Mouse (Mus musculus) kidney, embryonic 14.5 days (tissue): ENCODE measurements around the gene Fstl4. TPM values are rescaled to one million over a fixed set of nuclear protein-coding genes. Genes with fewer than 3 reads are reported as not detected.

ENCODE experiments used
- ATAC-seq: fragments of 200-750 bp; cut with Nextera tagmentation; 2 replicates; pipeline ENCODE4 v1.8.0; 2017; ENCODE audit warnings: moderate number of reproducible peaks, mild to moderate bottlenecking, moderate TSS enrichment, moderate library complexity; ENCODE audit not compliant: low FRiP score, low TSS enrichment
- H3K27ac ChIP-seq: fragments of 300-500 bp; sonication (generic); 2 replicates; pipeline ENCODE4 v1.5.1; 2014; ENCODE audit warnings: low read depth, mild to moderate bottlenecking, low read length, moderate library complexity, mixed read lengths
- H3K27me3 ChIP-seq: fragments of 300-500 bp; sonication (generic); 2 replicates; pipeline ENCODE4 v1.6.1; 2014; ENCODE audit warnings: mild to moderate bottlenecking, low read length; ENCODE audit not compliant: control insufficient read depth, insufficient read depth
- H3K36me3 ChIP-seq: fragments of 300-500 bp; sonication (generic); 2 replicates; pipeline ENCODE4 v1.6.1; 2014; ENCODE audit warnings: low read length, mixed read lengths; ENCODE audit not compliant: control insufficient read depth, insufficient read depth
- H3K4me1 ChIP-seq: fragments of 300-500 bp; sonication (generic); 2 replicates; pipeline ENCODE4 v1.6.1; 2014; ENCODE audit warnings: low read length, mixed read lengths; ENCODE audit not compliant: control insufficient read depth, insufficient read depth
- H3K4me2 ChIP-seq: fragments of 300-500 bp; sonication (generic); replicated peaks from 2 replicates; pipeline ENCODE4 v1.6.1; 2014; ENCODE audit warnings: low read depth, mild to moderate bottlenecking, low read length
- H3K4me3 ChIP-seq: fragments of 300-500 bp; sonication (generic); 2 replicates; pipeline ENCODE4 v1.5.1; 2014; ENCODE audit warnings: mild to moderate bottlenecking, low read length
- H3K9ac ChIP-seq: fragments of 300-500 bp; sonication (generic); 2 replicates; pipeline ENCODE4 v1.6.1; 2014; ENCODE audit warnings: low read depth, mild to moderate bottlenecking, low read length, moderate library complexity
- H3K9me3 ChIP-seq: fragments of 300-500 bp; sonication (generic); 2 replicates; pipeline ENCODE4 v1.6.1; 2016; ENCODE audit warnings: low read length; ENCODE audit not compliant: control insufficient read depth
- WGBS: fragments of 180-500 bp; shearing (Covaris S2); extraction: QIAGEN DNeasy Blood & Tissue Kit; methylation state at CpG from one replicate; pipeline ENCODE4 v1.1.7; 2014; 5-methylcytosine and 5-hydroxymethylcytosine counted together
- polyA plus RNA-seq: library from polyadenylated mRNA; unstranded; fragments of >200 nt; fragmentation: Nextera tagmentation; extraction: Ambion mirVana; gene quantifications from 2 replicates; pipeline ENCODE4 v1.2.1, GENCODE M21; 2014

The Fstl4 gene
- polyA plus RNA-seq, 1 experiment from 2014 or later, result 1.6 TPM

DNA sequence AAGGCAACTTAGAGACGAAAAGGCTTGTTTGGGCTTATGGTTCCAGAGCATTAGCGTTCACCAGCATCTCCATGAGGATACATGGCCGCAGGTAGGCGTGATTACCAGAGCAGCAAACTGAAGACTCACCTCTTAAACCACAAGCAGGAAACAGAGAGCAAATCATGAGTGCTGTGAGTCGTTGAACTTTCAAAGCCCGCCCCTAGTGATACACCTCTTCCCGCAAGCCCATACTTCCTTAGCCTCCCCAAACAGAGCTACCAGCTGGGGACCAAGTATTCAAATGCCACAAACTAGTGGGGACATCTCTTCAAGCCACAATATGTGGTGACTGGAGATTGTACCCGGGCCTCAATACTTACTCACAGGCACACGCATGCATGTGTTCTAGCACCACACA, 332.4 kb downstream of the Fstl4 start:
- ATAC-seq, result no peak
- H3K27ac ChIP-seq, result no peak overlapping the region
- no peaks in the 10 kb centered on the region for H3K4me1 ChIP-seq
- H3K9ac ChIP-seq, result no peak overlapping the region
- 83% methylated on average over 9 of the region's 9 CpGs for WGBS
- no peak overlapping the region for H3K4me3 ChIP-seq
- no peaks in the 10 kb centered on the region for H3K36me3 ChIP-seq
- no peaks in the 10 kb centered on the region for H3K27me3 ChIP-seq
- H3K4me2 ChIP-seq, result no peak overlapping the region
- H3K9me3 ChIP-seq, result no peaks in the 10 kb centered on the region

DNA sequence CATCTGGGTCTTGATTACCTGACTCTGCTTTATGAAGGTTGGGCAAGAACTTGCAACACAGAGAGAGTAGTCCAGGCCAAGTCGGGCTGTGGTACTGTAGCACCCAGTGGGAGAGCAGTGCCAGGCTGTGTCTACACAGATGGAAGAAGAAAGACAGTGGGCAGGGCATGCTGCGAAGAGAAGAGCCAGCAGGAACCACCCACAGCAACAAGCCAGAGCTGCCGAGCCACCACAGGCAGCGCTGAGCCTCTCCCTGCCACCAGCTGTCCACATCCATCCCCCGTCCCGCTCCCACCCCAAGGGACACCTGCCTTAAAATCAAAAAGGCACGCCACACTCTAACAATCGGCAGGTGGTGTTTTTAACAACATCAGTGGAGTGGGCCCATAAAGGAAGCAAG, 332.9 kb downstream of the Fstl4 start:
- 0 out of 2 replicates have a peak, but pooled peaks cover 3% of the 10 kb centered on the region for H3K4me1 ChIP-seq
- WGBS, result 79% methylated on average over 8 of the region's 8 CpGs

DNA sequence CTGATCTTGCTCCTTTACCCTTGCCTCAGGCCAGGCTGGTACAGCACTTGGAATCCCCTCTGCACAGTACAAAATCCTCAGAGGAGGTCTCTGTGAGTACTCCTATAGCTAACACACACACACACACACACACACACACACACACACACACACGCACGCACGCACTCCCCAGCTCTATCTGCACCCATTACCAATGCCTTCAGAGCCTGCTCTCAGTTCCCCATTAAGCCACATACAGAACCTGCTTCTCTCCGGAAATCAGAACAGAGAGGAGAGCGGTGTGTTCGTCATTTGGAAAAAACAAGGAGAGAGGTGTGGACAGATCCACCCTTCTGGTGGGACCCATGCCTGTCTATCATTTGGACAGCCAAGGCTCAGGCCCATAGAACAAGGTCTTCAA, 333.4 kb downstream of the Fstl4 start:
- Histone ChIP-seq H3K4me2 (no peak overlapping the region), H3K9me3 (no peaks in the 10 kb centered on the region), H3K36me3 (no peaks in the 10 kb centered on the region), H3K9ac (no peak overlapping the region), H3K4me3 (no peak overlapping the region), H3K4me1 (0 out of 2 replicates have a peak, but pooled peaks cover 5% of the 10 kb centered on the region), H3K27me3 (no peaks in the 10 kb centered on the region), H3K27ac (no peak overlapping the region)
- 91% methylated on average over 6 of the region's 6 CpGs for WGBS
- ATAC-seq, result no peak

More for the DNA sequence above, 332.9 kb downstream of the Fstl4 start:
- no peak overlapping the region for H3K9ac ChIP-seq
- ATAC-seq, result no peak
- no peak overlapping the region for H3K4me2 ChIP-seq
- H3K27me3 ChIP-seq, result no peaks in the 10 kb centered on the region
- H3K27ac ChIP-seq, result no peak overlapping the region
- no peak overlapping the region for H3K4me3 ChIP-seq
- no peaks in the 10 kb centered on the region for H3K9me3 ChIP-seq
- no peaks in the 10 kb centered on the region for H3K36me3 ChIP-seq

DNA sequence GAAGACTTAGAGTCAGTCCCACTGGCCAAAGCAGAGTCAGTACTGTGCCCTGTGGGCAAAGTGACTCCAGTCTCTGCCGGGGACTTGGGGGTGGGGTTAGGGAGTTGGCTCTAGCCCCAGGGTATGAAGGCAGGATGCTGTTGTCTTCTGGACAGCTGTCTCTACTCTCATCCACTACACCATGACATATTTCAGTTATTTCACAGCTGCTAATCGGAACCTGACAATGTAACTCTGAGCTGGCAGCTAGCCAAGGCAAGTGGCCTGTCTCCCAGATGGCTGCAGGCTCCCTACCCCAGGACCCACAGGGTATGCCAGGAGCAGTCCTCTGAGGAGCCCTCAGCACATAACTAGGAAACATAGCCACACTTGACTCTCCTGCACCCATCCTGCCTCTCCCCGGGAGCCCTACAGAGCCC, 334.4 kb downstream of the Fstl4 start:
- 0 out of 2 replicates have a peak, but pooled peaks cover 5% of the 10 kb centered on the region for H3K4me1 ChIP-seq
- H3K4me3 ChIP-seq, result no peak overlapping the region
- no peak overlapping the region for H3K9ac ChIP-seq
- 54% methylated on average over 3 of the region's 3 CpGs for WGBS
- H3K36me3 ChIP-seq, result no peaks in the 10 kb centered on the region
- no peak overlapping the region for H3K27ac ChIP-seq
- no peak overlapping the region for H3K4me2 ChIP-seq
- H3K27me3 ChIP-seq, result no peaks in the 10 kb centered on the region
- ATAC-seq, result no peak
- no peaks in the 10 kb centered on the region for H3K9me3 ChIP-seq

DNA sequence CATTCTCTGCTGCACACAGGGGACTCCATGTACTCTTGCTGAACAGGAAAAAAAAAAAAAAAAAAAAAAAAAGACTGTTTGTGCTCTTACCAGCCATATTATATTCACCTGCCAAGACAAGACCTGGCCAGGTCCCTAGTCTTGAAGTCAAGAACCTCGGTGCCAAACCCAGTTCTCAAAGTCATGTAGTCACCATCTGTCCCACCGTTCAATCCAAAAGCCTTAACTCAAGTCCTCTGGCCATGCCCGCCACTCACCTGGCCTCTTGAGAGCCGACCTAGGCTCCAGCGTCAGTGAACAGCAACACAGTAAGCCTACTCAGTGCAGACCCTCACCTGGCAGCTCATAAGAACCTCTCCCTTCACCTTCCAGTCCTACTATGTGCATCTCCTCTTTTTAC, 334.9 kb downstream of the Fstl4 start:
- Histone ChIP-seq H3K4me2 (no peak overlapping the region), H3K4me1 (0 out of 2 replicates have a peak, but pooled peaks cover 5% of the 10 kb centered on the region), H3K9me3 (no peaks in the 10 kb centered on the region), H3K27me3 (no peaks in the 10 kb centered on the region), H3K36me3 (no peaks in the 10 kb centered on the region), H3K9ac (no peak overlapping the region), H3K4me3 (no peak overlapping the region), H3K27ac (no peak overlapping the region)
- 87% methylated on average over 5 of the region's 5 CpGs for WGBS
- ATAC-seq, result no peak

DNA sequence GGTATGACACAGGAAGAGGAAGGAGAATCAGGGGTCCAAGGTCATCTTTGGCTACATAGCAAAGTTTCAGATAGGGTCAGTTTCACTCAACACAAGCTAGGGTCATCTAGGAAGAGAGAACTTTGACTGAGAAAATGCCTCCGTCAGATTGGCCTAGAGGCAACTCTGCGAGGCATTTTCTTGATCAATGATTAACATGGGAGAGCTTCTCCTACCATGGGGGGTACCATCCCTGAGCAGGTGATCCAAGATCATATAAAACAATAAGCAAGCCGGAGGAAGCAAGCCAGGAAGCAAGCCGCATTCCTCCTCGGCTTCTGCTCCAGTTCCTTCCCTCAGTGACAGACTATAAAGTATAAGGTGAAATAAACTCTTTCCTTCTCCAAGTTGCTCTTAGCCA, 337.3 kb downstream of the Fstl4 start:
- 0 out of 2 replicates have a peak, but pooled peaks cover 5% of the 10 kb centered on the region for H3K4me1 ChIP-seq
- no peaks in the 10 kb centered on the region for H3K36me3 ChIP-seq
- H3K4me2 ChIP-seq, result no peak overlapping the region
- WGBS, result 59% methylated on average over 5 of the region's 5 CpGs
- no peak for ATAC-seq
- no peak overlapping the region for H3K4me3 ChIP-seq
- no peak overlapping the region for H3K9ac ChIP-seq
- H3K27ac ChIP-seq, result no peak overlapping the region
- no peaks in the 10 kb centered on the region for H3K27me3 ChIP-seq
- no peaks in the 10 kb centered on the region for H3K9me3 ChIP-seq

DNA sequence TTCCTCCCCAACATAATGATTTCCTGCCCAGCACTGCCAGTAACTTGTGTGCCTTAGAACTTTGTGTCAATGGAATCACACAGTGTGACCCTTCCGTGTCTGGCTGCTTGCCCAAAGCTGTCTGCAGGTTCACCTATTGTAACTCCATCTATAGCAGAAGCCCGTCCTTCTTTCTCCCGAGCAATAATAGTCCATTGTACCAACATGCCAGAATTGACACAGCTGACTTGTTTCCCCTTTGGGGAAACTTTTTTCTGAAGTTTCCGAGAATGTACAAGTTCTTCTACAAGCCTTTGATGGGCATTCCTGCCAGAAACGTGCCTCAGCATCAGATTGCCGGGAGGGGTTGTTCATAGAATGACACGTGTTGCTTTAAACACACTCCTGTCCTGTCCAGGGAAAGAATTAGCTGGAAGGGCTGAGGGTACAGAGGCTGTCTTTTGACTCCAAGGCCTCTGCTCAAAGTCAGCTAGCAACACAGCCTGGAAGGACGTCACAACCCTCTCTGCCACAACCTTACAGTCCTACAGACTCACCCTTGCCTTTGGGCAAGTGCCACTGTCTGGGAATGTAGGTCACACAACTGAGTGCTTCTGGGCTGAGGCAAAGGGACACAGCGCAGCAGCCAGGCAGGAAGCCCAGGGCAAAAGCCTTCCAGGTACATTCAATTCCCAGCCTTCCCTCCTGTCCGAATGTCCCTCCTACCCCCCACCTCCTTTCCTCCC, 339.3 kb downstream of the Fstl4 start:
- Histone ChIP-seq H3K4me3 (no peak overlapping the region), H3K4me2 (no peak overlapping the region), H3K27me3 (no peaks in the 10 kb centered on the region), H3K9ac (no peak overlapping the region), H3K4me1 (0 out of 2 replicates have a peak, but pooled peaks cover 5% of the 10 kb centered on the region), H3K36me3 (no peaks in the 10 kb centered on the region), H3K27ac (no peak overlapping the region; the same call in 1 of the 2 replicates), H3K9me3 (no peaks in the 10 kb centered on the region)
- 51% methylated on average over 10 of the region's 10 CpGs for WGBS
- ATAC-seq, result no peak

DNA sequence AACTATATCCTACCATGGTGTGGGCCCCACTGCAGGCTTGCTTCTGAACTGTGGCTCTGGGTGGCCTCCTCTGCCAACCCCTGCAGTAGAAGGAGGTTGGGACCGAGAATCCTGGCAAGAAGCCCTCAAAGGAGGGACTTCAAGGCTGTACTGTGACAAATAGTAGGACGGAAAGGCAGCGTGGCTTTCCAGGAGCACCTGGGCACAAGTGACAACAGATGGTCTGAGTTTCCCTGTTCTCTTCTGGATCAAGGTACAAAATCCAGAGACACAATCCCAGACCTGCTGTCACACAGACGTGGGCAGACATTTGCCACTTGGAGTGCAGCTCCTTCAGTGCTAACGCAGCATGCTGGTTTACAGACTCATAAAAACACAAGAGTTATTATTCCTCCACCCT, 343.3 kb downstream of the Fstl4 start:
- WGBS, result 64% methylated on average over 5 of the region's 5 CpGs
- H3K4me1 ChIP-seq, result peaks cover 5% of the 10 kb centered on the region; the same call in 1 of the 2 replicates

DNA sequence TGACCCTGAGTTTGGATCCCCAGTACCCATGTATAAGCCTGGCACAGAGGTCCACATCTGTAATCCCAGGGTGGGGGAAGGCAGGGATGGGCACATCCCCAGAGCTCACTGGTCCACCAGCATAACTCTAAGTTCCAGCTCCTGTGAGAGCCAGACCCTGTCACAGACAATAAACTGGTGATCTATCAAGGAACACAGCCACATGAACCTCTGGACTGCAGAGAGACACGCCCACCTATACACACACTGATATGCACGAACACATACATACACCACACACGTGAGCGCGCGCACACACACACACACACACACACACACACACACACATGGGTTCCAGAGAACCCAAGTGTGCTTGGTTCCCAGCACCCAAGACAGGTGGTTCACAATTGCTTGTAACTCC, 344.4 kb downstream of the Fstl4 start:
- no peak overlapping the region for H3K4me3 ChIP-seq
- H3K9ac ChIP-seq, result no peak overlapping the region
- no peaks in the 10 kb centered on the region for H3K36me3 ChIP-seq
- H3K4me1 ChIP-seq, result peaks cover 5% of the 10 kb centered on the region; the same call in 1 of the 2 replicates
- WGBS, result 92% methylated on average over 6 of the region's 6 CpGs
- H3K27me3 ChIP-seq, result no peaks in the 10 kb centered on the region
- no peak overlapping the region for H3K4me2 ChIP-seq
- H3K27ac ChIP-seq, result no peak overlapping the region
- no peak for ATAC-seq
- H3K9me3 ChIP-seq, result no peaks in the 10 kb centered on the region

More for the DNA sequence above, 343.3 kb downstream of the Fstl4 start:
- H3K4me3 ChIP-seq, result no peak overlapping the region
- H3K27me3 ChIP-seq, result no peaks in the 10 kb centered on the region
- no peaks in the 10 kb centered on the region for H3K9me3 ChIP-seq
- H3K36me3 ChIP-seq, result no peaks in the 10 kb centered on the region
- H3K4me2 ChIP-seq, result no peak overlapping the region
- H3K27ac ChIP-seq, result no peak overlapping the region
- no peak for ATAC-seq
- no peak overlapping the region for H3K9ac ChIP-seq
